Mouse (Mus musculus) 3T3-L1 (cell line): ENCODE data around the gene Vars.
"Not testable (repeated sequence)": the region's sequence is repeated elsewhere in the genome, so short reads cannot be mapped to it uniquely, and the experiment has no call there.

ENCODE experiments used
- DNase-seq: peaks from one replicate; pipeline ENCODE4 v3.0.0-alpha.2; 2015; ENCODE audit warnings: low read depth, low spot score

Vars gene

GRCm38 (mm10) chr17:34972069-34972749, 28.6 kb upstream of the Vars start, which contains the start of the genes Hspa1a and Hspa1l:
Gene Hspa1a, minus strand, starts transcription at chr17:34972156.
Gene Hspa1l, plus strand, starts transcription at chr17:34972703.
- not testable (repeated sequence) for DNase-seq

GRCm38 (mm10) chr17:34975581-34976492, 24.9 kb upstream of the Vars start:
- peak; percentile 40 for DNase-seq

GRCm38 (mm10) chr17:34977000-34977399, 23.8 kb upstream of the Vars start:
- no peak for DNase-seq

GRCm38 (mm10) chr17:34978239-34978638, 22.5 kb upstream of the Vars start:
- DNase-seq = no peak

GRCm38 (mm10) chr17:34979631-34980030, 21.2 kb upstream of the Vars start:
- no peak for DNase-seq

GRCm38 (mm10) chr17:34980655-34981054, 20.1 kb upstream of the Vars start:
- peak; percentile 87 for DNase-seq

- DNase-seq = peak; percentile 96
Observed at GRCm38 (mm10) chr17:34981690-34982180, 19.1 kb upstream of the Vars start, which contains the start of gene Lsm2. Gene Lsm2, plus strand, starts transcription at chr17:34981862.

GRCm38 (mm10) chr17:34982328-34982727, 18.5 kb upstream of the Vars start:
- peak; percentile 59 for DNase-seq

GRCm38 (mm10) chr17:34984218-34984617, 16.6 kb upstream of the Vars start:
- peak; percentile 77 for DNase-seq

- DNase-seq = no peak
Observed at GRCm38 (mm10) chr17:34994751-34995150, 6.0 kb upstream of the Vars start.

- not testable (repeated sequence) for DNase-seq
Observed at GRCm38 (mm10) chr17:34995192-34995591, 5.6 kb upstream of the Vars start.

GRCm38 (mm10) chr17:34995927-34996326, 4.9 kb upstream of the Vars start:
- not testable (repeated sequence) for DNase-seq

- no peak for DNase-seq
Observed at GRCm38 (mm10) chr17:34996411-34997141, 4.2 kb upstream of the Vars start.

GRCm38 (mm10) chr17:34997142-34997483, 3.7 kb upstream of the Vars start:
- DNase-seq = no peak

GRCm38 (mm10) chr17:34998526-34999430, 2.0 kb upstream of the Vars start:
- no peak for DNase-seq

GRCm38 (mm10) chr17:34999871-35000716, 693 bp upstream of the Vars start:
- peak; percentile 27 for DNase-seq

GRCm38 (mm10) chr17:35001452-35002152, 815 bp downstream of the Vars start:
- DNase-seq = peak; percentile 71

GRCm38 (mm10) chr17:35002153-35002865, 1.5 kb downstream of the Vars start:
- peak; percentile 72 for DNase-seq
